Mouse (Mus musculus): Measurements from ENCODE around the gene Bcan. TPM values are rescaled to one million over a fixed set of nuclear protein-coding genes. Genes with fewer than 3 reads are reported as not detected.

Bcan gene
- polyA plus RNA-seq, 1 experiment from 2014 or later: not detected

DNA sequence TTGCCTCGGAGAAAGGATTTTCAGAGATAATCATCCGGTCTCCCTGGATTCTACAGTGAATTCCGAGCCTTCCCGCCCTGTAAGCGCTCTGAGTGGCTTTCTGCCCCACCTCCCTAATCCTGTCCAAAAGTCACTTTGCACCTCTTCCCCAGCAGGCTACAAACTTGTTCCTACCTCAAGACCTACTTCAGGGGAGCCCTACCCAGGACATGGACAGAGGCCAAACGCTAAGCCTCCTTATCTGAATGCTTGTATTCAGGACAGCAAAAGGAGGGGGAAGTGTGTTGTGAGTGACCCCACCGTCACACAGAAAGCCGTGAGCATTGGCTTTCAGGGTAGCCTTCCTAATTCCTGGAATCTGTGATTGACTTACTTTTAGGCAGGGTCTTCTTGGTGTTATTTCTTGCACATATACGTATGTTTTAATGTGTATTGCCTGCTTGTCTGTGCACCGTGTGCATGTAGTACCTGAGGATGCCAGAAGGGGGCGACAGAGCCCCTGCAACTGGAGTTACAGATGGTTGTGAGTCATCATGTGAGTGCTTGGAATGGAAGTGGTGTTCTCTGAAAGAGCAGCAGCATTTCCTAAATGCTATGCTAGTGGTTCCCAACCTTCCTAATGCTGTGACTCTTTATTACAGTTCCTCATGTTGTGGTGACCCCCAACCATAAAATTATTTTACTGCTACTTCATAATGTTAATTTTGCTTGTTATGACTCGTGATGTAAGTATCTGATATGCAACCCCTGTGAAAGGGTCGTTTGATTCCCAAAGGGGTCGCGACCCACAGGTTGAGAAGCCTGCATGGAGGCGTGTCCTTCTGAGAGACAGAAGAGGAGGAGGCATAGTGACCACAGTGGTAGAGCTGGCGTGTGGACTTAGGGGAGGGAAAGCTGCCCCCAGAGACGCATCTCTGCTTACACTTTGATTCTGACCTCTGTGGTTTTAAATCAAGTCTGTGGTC, 6.1 kb upstream of the Bcan start:
- no peaks in the 10 kb centered on the region for H3K79me2 ChIP-seq (ENCODE audit: inconsistent target)
- 78% methylated on average over 18 of the region's 18 CpGs for WGBS (ENCODE audit: missing documents)
- no peaks in the 10 kb centered on the region for H3K36me3 ChIP-seq (ENCODE audit: inconsistent target)
- no peak overlapping the region for H3K4me3 ChIP-seq (ENCODE audit: inconsistent target)
- H3K27ac ChIP-seq: no peak overlapping the region

GRCm38 (mm10) chr3:88002291-88002976, 2.4 kb upstream of the Bcan start:
- Histone ChIP-seq H3K27ac (no peak overlapping the region), H3K79me2 (ENCODE audit: inconsistent target) (no peaks in the 10 kb centered on the region), H3K36me3 (ENCODE audit: inconsistent target) (no peaks in the 10 kb centered on the region), H3K4me3 (ENCODE audit: inconsistent target) (no peak overlapping the region)
- WGBS (ENCODE audit: missing documents): 11% methylated on average over 17 of the region's 17 CpGs

DNA sequence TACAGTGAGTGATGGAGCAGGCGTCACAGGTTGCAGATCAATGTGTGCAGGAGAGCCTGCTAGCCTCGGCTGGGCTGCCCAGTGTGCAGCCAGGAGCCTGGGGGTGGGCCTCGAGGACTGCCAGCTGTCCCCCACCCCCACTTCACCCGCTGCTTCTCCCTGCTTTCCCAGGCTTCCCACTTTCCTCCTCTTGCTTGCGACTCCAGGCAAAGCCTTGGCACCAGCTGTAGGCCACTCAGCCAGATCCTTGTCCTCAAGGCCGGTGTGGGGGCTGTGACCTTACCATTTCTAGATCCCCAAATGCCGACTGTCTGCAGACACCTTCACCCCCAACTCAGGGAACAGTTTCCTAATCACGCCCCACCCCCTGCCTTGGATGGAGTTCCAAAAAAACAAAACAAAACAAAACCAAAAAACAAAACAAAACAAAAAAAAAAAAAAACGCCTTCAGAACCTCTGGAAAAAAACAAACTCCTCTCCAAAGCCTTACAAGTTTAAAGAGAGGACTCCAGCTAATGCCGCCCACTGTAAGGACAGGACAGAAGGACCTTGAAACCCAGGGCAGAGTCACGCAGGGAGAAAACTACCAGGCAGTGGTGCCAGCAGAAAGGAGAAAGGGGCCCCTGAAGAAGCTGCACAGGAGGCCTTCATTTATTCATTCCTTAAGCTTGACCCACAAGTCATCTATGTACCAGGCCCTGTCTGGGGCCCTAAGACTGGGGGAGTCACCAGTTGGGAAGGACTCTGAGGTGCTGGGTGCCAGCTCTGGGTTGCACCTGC, 976 bp upstream of the Bcan start:
- H3K36me3 ChIP-seq (ENCODE audit: inconsistent target): no peaks in the 10 kb centered on the region
- no peaks in the 10 kb centered on the region for H3K79me2 ChIP-seq (ENCODE audit: inconsistent target)
- H3K4me3 ChIP-seq (ENCODE audit: inconsistent target): no peak overlapping the region
- 25% methylated on average over 11 of the region's 11 CpGs for WGBS (ENCODE audit: missing documents)
- no peak overlapping the region for H3K27ac ChIP-seq

DNA sequence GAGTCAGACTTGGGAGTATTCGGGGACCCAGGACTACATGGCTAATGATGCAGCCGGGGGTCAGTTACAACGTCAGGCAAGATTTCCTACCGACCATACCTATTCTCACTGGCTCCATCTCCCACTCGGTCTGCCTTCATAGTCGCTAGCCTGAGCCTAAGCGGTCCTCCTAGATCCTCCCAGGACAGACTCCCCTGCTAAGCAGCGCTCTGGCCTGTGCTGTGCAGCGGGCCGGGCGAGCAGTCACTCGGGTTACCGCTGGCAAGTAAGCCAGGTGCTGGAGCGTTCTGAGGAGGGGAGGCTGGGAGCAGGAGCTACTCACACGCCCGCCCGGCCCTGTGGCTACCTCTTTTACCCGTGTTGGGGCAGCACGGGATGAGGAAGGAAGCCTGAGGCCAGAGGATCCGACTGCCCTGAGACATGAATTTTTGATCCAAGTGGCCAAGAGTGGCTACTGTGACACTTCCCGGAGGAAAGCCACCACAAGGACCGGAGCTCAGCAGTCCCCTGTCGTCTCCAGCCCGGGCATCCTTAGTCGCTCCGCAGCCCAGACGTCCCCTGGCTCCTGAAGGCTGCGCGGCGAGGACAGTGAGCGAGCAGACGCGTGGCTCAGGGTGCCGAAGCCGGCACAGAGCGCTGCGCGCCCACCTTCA, 661 bp downstream of the Bcan start:
- H3K4me3 ChIP-seq (ENCODE audit: inconsistent target): no peak overlapping the region
- H3K79me2 ChIP-seq (ENCODE audit: inconsistent target): no peaks in the 10 kb centered on the region
- WGBS (ENCODE audit: missing documents): 2% methylated on average over 37 of the region's 38 CpGs
- H3K27ac ChIP-seq: no peak overlapping the region
- no peaks in the 10 kb centered on the region for H3K36me3 ChIP-seq (ENCODE audit: inconsistent target)

GRCm38 (mm10) chr3:87998747-87999146, 1.3 kb downstream of the Bcan start:
- Histone ChIP-seq H3K36me3 (ENCODE audit: inconsistent target) (no peaks in the 10 kb centered on the region), H3K79me2 (ENCODE audit: inconsistent target) (no peaks in the 10 kb centered on the region), H3K4me3 (ENCODE audit: inconsistent target) (no peak overlapping the region), H3K27ac (no peak overlapping the region)
- WGBS (ENCODE audit: missing documents): 2% methylated on average over 7 of the region's 7 CpGs

GRCm38 (mm10) chr3:87996971-87997614, 2.9 kb downstream of the Bcan start:
- Histone ChIP-seq H3K27ac (no peak overlapping the region), H3K4me3 (ENCODE audit: inconsistent target) (no peak overlapping the region), H3K79me2 (ENCODE audit: inconsistent target) (no peaks in the 10 kb centered on the region), H3K36me3 (ENCODE audit: inconsistent target) (no peaks in the 10 kb centered on the region)
- WGBS (ENCODE audit: missing documents): 3% methylated on average over 49 of the region's 49 CpGs

GRCm38 (mm10) chr3:87996401-87996800, 3.6 kb downstream of the Bcan start:
- H3K4me3 ChIP-seq (ENCODE audit: inconsistent target): no peak overlapping the region
- H3K79me2 ChIP-seq (ENCODE audit: inconsistent target): no peaks in the 10 kb centered on the region
- WGBS (ENCODE audit: missing documents): 8% methylated on average over 15 of the region's 15 CpGs
- H3K36me3 ChIP-seq (ENCODE audit: inconsistent target): no peaks in the 10 kb centered on the region
- H3K27ac ChIP-seq: no peak overlapping the region

- Histone ChIP-seq H3K4me3 (ENCODE audit: inconsistent target) (no peak overlapping the region), H3K79me2 (ENCODE audit: inconsistent target) (no peaks in the 10 kb centered on the region), H3K36me3 (ENCODE audit: inconsistent target) (no peaks in the 10 kb centered on the region), H3K27ac (no peak overlapping the region)
- 31% methylated on average over 11 of the region's 11 CpGs for WGBS (ENCODE audit: missing documents)
Observed at GRCm38 (mm10) chr3:87995331-87995730, 4.7 kb downstream of the Bcan start.

GRCm38 (mm10) chr3:87993436-87993835, 6.6 kb downstream of the Bcan start:
- H3K36me3 ChIP-seq (ENCODE audit: inconsistent target): no peaks in the 10 kb centered on the region
- 0% methylated on average over 4 of the region's 6 CpGs for WGBS (ENCODE audit: missing documents)
- H3K4me3 ChIP-seq (ENCODE audit: inconsistent target): no peak overlapping the region
- H3K79me2 ChIP-seq (ENCODE audit: inconsistent target): no peaks in the 10 kb centered on the region
- H3K27ac ChIP-seq: no peak overlapping the region

DNA sequence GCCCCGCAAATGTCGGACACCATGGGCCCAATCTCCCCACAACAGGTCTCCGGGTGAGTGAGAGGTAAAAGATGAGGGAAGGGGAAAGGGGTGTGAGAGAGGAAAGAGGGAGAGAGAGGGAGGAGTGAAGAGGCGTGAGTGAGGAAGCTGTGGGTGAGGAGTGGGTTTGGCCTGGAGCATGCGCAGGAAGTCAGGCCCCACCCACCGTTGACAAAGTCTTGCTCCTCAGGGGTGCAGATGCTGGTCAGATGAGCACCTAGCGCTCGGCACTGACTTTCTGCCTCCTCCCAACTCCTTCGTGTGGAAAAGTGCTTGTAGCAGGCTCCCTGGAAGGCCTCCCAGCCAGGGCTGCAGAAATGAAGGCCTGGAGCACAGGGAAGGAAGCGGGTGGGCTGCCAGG, 10.1 kb downstream of the Bcan start:
- WGBS (ENCODE audit: missing documents): 36% methylated on average over 9 of the region's 10 CpGs
- Histone ChIP-seq H3K4me3 (ENCODE audit: inconsistent target) (no peak overlapping the region), H3K27ac (no peak overlapping the region), H3K79me2 (ENCODE audit: inconsistent target) (no peaks in the 10 kb centered on the region), H3K36me3 (ENCODE audit: inconsistent target) (no peaks in the 10 kb centered on the region)

GRCm38 (mm10) chr3:87988068-87988467, 12.0 kb downstream of the Bcan start:
- H3K27ac ChIP-seq: no peak overlapping the region
- no peaks in the 10 kb centered on the region for H3K79me2 ChIP-seq (ENCODE audit: inconsistent target)
- H3K4me3 ChIP-seq (ENCODE audit: inconsistent target): peak overlapping the region; percentile 8; the same call in 1 of the 2 replicates
- H3K36me3 ChIP-seq (ENCODE audit: inconsistent target): no peaks in the 10 kb centered on the region
- 9% methylated on average over 15 of the region's 15 CpGs for WGBS (ENCODE audit: missing documents)

DNA sequence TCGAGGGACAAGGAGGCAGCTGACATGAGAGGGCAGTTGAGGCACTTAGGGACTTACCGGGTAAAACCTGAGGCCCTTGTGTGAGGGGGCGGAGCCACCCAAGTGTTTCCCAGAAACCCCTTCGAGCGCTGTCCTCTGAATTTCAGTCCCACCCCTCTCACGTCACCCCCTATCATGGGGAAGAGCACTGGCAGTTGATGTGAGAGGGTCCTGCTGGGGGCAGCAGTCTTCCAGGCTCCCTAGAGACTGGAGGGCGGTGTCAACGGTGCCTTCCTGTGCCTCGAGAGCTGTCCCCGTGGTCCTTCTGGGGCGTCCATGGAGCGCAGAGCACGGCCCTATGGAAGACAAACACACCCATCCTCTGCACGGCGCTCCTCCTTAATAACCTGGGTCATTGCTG, 12.4 kb downstream of the Bcan start:
- Histone ChIP-seq H3K27ac (no peak overlapping the region), H3K79me2 (ENCODE audit: inconsistent target) (no peaks in the 10 kb centered on the region), H3K36me3 (ENCODE audit: inconsistent target) (no peaks in the 10 kb centered on the region), H3K4me3 (ENCODE audit: inconsistent target) (peak overlapping the region; percentile 8; the same call in 1 of the 2 replicates)
- WGBS (ENCODE audit: missing documents): 3% methylated on average over 15 of the region's 15 CpGs

DNA sequence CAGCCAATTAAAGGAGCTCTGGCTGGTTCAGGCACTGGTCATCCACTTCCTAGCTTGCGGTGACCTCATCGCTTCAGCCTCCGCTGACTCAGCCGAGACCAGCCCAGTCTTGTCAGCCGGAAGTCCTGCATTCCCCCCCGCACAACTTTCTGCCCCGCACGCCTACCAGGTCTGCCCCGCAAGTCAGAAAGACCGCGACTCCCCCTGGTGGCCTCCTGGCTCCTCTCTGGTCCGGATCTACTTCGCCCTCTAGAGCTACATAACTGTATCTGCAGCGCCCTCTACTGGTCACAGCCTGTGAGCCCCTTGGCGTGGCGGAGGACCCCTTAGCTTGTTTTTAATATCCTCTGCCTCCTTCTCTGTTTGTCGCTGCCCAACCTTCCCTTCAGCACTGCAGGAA, 13.2 kb downstream of the Bcan start:
- Histone ChIP-seq H3K4me3 (ENCODE audit: inconsistent target) (peak overlapping the region; percentile 8; the same call in 1 of the 2 replicates), H3K27ac (no peak overlapping the region), H3K79me2 (ENCODE audit: inconsistent target) (no peaks in the 10 kb centered on the region), H3K36me3 (ENCODE audit: inconsistent target) (no peaks in the 10 kb centered on the region)
- 0% methylated on average over 17 of the region's 17 CpGs for WGBS (ENCODE audit: missing documents)

Data from macrophage (primary cell).